Mouse (Mus musculus): ENCODE data around the gene Asap3. TPM values are rescaled to one million over a fixed set of nuclear protein-coding genes. Genes with fewer than 3 reads are reported as not detected.

The Asap3 gene
- total RNA-seq, 2 experiments from 2014 or later: 1.4 to 1.5 TPM

GRCm38 (mm10) chr4:136180408-136181330 is 25.5 kb upstream of the Asap3 start:
- DNase-seq (ENCODE audit: low spot score): peak; percentile 77

DNA sequence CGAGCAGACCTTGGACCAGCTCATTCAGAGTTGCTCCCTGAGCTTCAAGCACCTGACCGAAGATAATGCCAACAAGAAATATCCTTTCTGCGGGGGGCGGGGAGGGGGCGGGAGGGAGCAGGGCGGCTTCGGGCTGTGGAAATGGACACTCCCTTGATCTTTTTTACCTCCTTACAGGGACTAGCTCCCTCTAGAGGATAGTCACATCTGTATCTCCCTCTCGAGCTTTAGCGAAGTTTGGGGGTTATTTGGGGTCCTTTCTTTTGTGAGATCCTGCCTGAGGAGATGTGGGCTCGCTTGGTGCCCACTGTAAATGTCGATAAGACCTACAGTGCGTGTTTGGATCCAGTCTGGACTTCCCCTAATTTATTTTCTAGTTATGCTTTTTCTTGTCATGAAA is 24.8 kb upstream of the Asap3 start:
- no peak for DNase-seq (ENCODE audit: low spot score)

- no peak for DNase-seq (ENCODE audit: low spot score)
Measured at GRCm38 (mm10) chr4:136185375-136185774, 20.8 kb upstream of the Asap3 start.

DNA sequence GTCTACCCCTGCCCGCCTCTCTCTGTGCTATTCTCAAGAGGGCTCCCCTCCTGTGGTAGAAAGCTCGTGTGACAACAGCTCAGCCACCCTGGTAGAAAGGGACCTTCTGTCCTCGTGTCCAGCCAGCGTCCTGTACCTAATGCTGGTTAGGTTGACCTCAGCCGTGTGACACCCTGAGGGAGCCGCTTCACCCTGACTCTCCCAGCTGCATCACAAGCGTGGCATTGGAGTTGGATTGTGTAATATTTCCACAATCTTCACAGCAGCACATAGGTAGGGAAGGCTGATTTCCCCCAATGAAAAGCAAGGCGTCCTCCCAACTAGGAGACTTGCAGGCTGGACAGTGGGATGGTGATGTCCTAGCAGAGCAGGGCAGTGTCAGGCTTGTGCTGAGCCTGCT is 19.9 kb upstream of the Asap3 start:
- no peak for DNase-seq (ENCODE audit: low spot score)

- no peak for DNase-seq (ENCODE audit: low spot score)
Measured at GRCm38 (mm10) chr4:136186739-136187472, 19.3 kb upstream of the Asap3 start.

DNA sequence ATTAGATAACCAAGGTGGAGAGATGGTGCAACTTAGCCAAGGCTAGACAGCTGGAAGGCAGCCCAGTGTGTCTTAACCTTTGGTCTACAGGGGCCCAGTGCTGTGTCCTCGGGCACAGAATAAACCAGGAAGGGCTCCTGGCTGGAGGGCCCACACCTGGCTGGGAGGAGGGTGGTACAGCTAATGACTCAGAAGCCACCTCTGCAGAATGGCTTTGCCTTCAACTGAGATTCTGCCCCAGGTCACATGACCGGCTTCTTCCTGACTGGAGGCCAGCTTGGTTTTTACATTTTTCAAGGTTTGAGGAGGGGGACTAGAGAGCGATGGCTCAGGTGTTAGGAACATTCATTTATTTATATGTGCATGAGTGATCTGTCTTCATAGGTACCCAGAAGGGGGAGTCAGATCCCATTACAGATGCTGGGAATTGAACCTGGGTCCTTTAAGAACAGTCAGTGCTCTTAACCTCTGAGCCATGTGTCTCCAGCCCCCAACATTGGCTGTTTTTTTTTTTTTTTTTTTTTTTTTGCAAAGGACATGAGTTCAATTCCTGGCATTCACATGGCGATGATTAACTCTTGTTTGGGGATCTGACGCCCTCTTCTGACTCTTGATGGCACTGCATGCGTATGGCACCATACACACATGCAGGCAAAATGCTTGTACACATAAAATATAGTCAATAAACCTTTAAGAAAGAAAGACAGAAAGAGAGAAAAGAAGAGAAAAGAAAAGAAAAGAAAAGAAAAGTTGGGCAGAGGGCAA is 17.0 kb upstream of the Asap3 start:
- no peak for DNase-seq (ENCODE audit: low spot score)

DNA sequence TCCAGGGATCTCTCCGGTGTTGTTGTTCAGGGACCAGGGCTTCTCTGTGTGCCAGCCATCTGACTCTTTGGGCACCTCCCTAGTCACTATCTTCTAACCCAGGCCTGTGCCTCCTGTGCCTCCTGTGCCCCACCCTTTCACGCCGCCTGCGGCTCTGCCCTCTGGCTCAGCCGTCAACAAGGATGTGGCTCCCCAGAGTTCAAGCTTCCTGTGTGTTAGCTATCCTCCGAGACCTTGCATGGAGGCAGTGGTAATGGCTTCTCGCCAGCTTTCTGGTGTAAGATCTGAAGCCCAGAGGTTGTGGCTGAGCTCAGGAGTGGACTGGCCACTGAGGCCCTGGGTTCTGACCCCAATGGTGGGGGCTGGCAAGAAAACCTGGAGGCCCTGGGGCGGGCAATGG is 16.3 kb upstream of the Asap3 start:
- DNase-seq (ENCODE audit: low spot score): no peak

GRCm38 (mm10) chr4:136193571-136193970 is 12.6 kb upstream of the Asap3 start:
- DNase-seq (ENCODE audit: low spot score): no peak

DNA sequence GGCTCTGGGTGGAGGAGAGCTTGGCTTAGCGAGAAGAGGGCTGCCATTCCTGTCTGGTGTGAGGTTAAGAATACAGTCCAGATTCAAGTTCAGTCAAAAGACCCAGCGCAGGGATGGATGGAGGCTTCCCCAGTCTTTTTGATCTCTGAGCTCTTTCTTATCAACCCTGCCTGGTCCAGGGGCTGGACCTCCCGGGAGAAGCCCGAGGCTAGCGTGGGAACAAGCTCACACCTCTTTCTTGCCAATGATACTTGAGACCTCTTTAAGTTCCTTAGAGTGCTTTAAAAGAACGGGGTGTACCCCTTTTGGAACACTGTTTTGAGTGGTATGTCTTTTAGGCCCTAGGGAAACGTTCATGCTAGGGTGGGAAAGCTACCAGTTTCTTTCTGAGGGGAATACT is 11.1 kb upstream of the Asap3 start:
- no peak for DNase-seq (ENCODE audit: low spot score)

DNA sequence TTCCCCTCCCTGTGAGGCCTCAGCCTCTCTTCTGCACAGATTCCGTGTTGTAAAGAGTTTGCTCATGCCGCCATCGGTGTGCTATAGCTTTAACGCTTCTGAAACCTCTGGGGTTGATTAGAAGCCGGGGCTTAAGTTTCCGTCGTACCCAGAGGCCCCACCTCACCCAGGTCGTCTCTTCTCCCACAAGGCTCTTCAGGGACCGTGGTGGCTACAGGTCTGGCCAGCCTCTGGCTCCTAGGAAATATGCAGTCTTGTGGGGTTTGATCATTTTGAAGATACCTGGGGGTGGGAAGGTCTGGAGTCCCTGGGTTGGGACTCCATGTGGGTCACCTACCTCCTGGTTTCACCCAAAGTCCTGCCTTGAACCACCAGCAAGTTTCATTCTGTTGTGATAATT is 10.5 kb upstream of the Asap3 start:
- DNase-seq (ENCODE audit: low spot score): no peak

DNA sequence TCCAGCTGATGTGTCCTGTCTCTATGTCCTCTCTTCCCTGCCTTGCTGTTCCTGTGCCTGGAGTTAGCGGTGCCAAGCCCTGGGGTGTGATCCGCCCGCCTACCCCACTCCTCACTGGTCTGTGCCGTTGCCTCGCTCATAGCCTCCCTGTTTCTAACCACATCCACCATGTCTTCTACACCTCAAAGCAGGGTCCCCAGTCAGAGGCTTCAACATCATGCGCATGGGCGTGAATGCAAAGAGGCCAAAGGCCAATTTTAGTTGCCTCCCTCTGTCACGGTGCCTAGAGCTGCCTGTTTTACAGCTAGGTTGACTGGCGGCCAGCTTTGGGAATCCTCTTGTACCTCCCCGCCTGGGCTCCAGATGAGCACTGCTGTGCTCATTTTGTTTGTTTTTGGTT is 10.0 kb upstream of the Asap3 start:
- DNase-seq (ENCODE audit: low spot score): no peak

- DNase-seq (ENCODE audit: low spot score): no peak
Measured at GRCm38 (mm10) chr4:136198846-136199245, 7.3 kb upstream of the Asap3 start.

GRCm38 (mm10) chr4:136199562-136200292 is 6.4 kb upstream of the Asap3 start:
- peak; percentile 53 for DNase-seq (ENCODE audit: low spot score)

DNA sequence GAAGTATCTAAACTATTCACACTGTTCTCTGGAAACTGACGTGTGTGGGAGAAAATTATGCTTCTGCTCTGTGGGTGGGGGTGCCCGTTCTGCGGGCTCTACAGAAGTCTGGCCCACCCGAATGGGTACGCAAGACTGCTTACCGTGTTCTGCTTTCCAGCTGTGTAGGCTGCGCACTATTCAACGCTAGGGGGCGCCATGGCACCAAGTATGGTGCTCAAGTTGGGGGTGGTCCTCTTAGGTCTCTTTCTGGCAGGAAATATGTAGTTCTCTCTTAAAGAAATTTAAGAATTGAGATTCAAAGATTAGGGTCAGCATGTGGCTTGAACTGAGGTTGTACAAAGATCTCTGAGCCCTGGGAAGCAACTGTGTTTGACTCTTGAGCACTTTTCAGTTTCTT is 3.7 kb upstream of the Asap3 start:
- peak; percentile 68 for DNase-seq (ENCODE audit: low spot score)

- DNase-seq (ENCODE audit: low spot score): no peak
Measured at GRCm38 (mm10) chr4:136204775-136205174, 1.4 kb upstream of the Asap3 start.

DNA sequence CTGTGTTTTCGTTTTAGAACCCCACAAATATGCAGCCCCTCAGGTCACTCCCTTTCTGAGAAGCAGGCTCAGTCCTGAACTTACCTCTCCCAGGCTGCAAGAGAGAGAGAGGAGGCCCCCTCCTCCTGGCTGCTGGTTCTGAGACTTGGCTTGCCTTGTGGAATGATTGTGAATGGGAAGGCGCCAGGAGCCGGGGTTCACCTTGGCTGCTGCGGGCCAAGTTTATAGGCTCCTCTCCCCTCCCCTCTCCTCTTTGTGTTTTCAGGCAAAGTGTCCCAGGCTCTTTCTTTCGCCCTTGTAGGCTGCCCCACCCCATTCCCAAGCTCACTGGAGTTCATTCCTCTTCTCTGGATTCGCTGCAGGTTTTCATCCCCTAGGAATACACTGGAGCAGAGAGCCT is 778 bp downstream of the Asap3 start:
- no peak for DNase-seq (ENCODE audit: low spot score)

- DNase-seq (ENCODE audit: low spot score): no peak
Measured at GRCm38 (mm10) chr4:136210931-136211330, 4.8 kb downstream of the Asap3 start.

DNA sequence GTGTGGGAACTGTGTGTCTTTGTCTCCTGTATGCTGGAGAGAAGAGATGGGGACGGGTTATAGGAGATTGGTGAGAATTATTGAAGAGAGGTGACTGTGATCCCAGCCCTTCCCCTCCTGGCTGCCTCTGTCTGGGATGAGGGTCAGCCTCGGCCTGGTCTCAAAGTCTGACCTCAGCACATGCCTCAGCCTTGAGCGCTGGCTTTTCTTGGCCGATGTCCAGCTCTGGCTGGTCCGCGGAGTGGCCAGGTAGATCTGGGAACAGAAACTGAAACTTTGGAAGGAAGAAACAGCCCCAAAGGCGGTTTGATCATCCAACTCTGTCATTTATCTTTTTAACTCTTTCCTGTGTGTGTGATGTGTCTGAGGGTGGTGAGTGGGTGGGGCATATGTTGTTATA is 7.5 kb downstream of the Asap3 start:
- no peak for DNase-seq (ENCODE audit: low spot score)

DNA sequence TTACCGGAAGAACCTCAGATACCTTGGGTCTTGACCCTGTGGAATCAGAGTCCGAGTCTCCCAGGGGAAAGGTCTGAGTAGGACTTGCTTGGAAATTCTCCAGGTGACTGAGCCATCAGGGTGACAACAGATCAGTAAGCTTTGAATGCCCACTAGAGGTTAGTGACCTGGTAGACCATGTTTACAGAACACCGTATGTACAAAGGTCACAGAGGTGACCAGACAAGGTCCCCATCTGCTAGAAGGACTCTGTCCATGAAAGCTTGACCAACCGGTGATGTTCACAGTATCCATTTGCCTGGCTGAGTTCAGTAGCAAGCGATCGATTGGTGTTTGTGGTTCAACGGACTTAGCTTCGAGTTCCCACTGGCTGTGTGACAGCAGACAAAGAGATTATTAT is 8.7 kb downstream of the Asap3 start:
- no peak for DNase-seq (ENCODE audit: low spot score)

DNA sequence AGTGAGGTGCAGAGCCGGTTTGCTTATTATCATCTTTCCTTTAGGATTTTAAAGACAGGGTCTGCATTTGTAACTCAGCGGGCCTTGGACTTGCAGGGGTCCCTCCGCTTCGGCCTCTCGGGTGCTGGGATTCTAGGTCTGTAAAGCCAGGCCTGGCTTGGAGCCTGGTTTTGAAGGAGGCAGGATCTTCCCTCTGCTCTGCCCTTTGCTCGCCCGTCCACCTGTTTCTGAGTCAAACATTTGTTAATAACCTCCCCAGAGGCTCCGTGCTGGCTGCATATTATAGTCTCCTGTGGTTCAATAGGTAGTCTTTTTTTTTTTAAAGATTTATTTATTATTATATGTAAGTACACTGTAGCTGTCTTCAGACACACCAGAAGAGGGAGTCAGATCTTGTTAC is 9.4 kb downstream of the Asap3 start:
- no peak for DNase-seq (ENCODE audit: low spot score)

- DNase-seq (ENCODE audit: low spot score): no peak
Measured at GRCm38 (mm10) chr4:136217063-136217462, 10.9 kb downstream of the Asap3 start.

Data from gastrocnemius, adult 18-20 months (tissue).